Mouse (Mus musculus) lung, postnatal 0 days (tissue): ENCODE results near the gene Agpat3. TPM values are rescaled to one million over a fixed set of nuclear protein-coding genes. Genes with fewer than 3 reads are reported as not detected.
A peak's percentile ranks its signal among the peaks of the same experiment; 100 is the strongest.

ENCODE experiments used
- ATAC-seq: fragments of 200-750 bp; cut with Nextera tagmentation; 2 replicates; pipeline ENCODE4 v1.8.0; 2017; ENCODE audit warnings: moderate library complexity
- DNase-seq: peaks from one replicate; pipeline ENCODE4 v3.0.0-alpha.2; 2016; ENCODE audit warnings: low spot score
- H3K27ac ChIP-seq: fragments of 300-500 bp; sonication (generic); 2 replicates; pipeline ENCODE4 v1.5.1; 2014; ENCODE audit warnings: antibody characterized with exemption, mild to moderate bottlenecking, low read length, mixed read lengths
- H3K27me3 ChIP-seq: fragments of 300-500 bp; sonication (generic); replicated peaks from 2 replicates; pipeline ENCODE4 v1.6.1; 2014; ENCODE audit warnings: low read length, mixed read lengths; ENCODE audit not compliant: insufficient read depth
- H3K36me3 ChIP-seq: fragments of 300-500 bp; sonication (generic); 2 replicates; pipeline ENCODE4 v1.6.1; 2014; ENCODE audit warnings: low read length, mixed read lengths; ENCODE audit not compliant: insufficient read depth
- H3K4me1 ChIP-seq: fragments of 300-500 bp; sonication (generic); 2 replicates; pipeline ENCODE4 v1.6.1; 2014; ENCODE audit warnings: antibody characterized with exemption, low read depth, low read length, mixed read lengths; ENCODE audit not compliant: insufficient read depth
- H3K4me2 ChIP-seq: fragments of 300-500 bp; sonication (generic); replicated peaks from 2 replicates; pipeline ENCODE4 v1.6.1; 2014; ENCODE audit warnings: low read depth, mild to moderate bottlenecking, low read length, moderate library complexity, mixed read lengths
- H3K4me3 ChIP-seq: fragments of 300-500 bp; sonication (generic); 2 replicates; pipeline ENCODE4 v1.5.1; 2014; ENCODE audit warnings: low read depth, low read length
- H3K9ac ChIP-seq: fragments of 300-500 bp; sonication (generic); replicated peaks from 2 replicates; pipeline ENCODE4 v1.6.1; 2014; ENCODE audit warnings: low read depth, mild to moderate bottlenecking
- H3K9me3 ChIP-seq: fragments of 300-500 bp; sonication (generic); 2 replicates; pipeline ENCODE4 v1.6.1; 2016; ENCODE audit warnings: low read length, mixed read lengths
- CTCF ChIP-seq: IDR thresholded peaks from 2 replicates; pipeline ENCODE4 v1.5.1; 2016; ENCODE audit warnings: antibody characterized with exemption, mild to moderate bottlenecking
- EP300 ChIP-seq: IDR thresholded peaks from 2 replicates; pipeline ENCODE4 v1.6.1; 2016; ENCODE audit warnings: antibody characterized with exemption, mild to moderate bottlenecking, control low read depth
- WGBS: fragments of 180-500 bp; shearing (Covaris S2); extraction: QIAGEN DNeasy Blood & Tissue Kit; methylation state at CpG from one replicate; pipeline ENCODE4 v1.1.7; 2014; 5-methylcytosine and 5-hydroxymethylcytosine counted together
- polyA plus RNA-seq: library from polyadenylated mRNA; unstranded; fragments of >200 nt; fragmentation: Nextera tagmentation; extraction: Ambion mirVana; gene quantifications from 2 replicates; pipeline ENCODE4 v1.2.1, GENCODE M21; 2015

Agpat3 gene
- polyA plus RNA-seq, 1 experiment from 2014 or later = 129 TPM

DNA sequence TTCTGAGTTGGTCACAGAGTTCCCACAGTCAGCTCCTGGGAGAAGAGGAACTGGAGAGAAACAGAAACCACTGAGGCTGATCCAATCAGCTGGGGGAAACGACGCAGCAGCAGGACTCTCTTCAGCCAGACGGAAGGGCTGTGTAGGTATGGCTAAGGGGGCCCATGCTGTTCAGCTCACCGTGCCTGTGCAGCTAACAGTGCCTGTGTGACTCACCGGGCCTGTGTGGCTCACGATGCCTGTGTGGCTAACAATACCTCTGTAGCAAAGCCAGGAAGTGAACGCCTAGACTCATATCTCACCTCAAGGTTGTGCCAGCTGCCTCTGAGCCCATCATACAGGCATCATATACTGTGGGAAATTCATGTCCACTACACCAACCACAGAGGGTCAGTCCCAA lies 48.6 kb downstream of the Agpat3 start:
- 63% methylated on average over 7 of the region's 7 CpGs for WGBS

DNA sequence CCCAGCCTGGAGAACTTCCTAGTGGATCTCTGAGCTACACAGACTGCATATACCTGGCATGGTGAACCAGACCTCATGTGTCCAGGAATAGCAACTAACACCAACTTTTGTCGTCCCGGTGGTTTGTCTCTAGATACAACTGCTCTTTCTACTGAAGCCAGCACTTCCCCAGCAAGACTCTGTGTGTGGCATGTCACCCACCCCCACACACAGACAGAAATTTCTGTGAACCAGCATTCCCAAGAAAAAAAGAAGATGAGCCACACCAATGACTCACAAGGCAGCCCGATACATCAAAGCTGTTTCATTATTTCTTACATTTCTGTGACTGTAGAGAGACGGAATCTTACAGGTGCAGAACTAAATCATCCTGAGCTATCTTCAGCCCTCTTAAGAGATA lies 52.2 kb downstream of the Agpat3 start:
- Histone ChIP-seq H3K4me3 (no peak overlapping the region), H3K27me3 (no peaks in the 10 kb centered on the region), H3K36me3 (no peaks in the 10 kb centered on the region), H3K9ac (no peak overlapping the region), H3K4me1 (peaks cover 20% of the 10 kb centered on the region; the same call in 1 of the 2 replicates), H3K9me3 (no peaks in the 10 kb centered on the region), H3K4me2 (no peak overlapping the region), H3K27ac (no peak overlapping the region)
- WGBS = 84% methylated on average over 4 of the region's 4 CpGs
- TF ChIP-seq EP300 = no peak
- ATAC-seq (no peak), DNase-seq (no peak)

More for the DNA sequence above, 48.6 kb downstream of the Agpat3 start:
- H3K4me1 ChIP-seq = peaks cover 3% of the 10 kb centered on the region; the same call in 1 of the 2 replicates
- H3K27ac ChIP-seq = no peak overlapping the region
- no peaks in the 10 kb centered on the region for H3K27me3 ChIP-seq
- DNase-seq (no peak), ATAC-seq (peak; percentile 26)
- no peaks in the 10 kb centered on the region for H3K9me3 ChIP-seq
- H3K36me3 ChIP-seq = no peaks in the 10 kb centered on the region
- H3K9ac ChIP-seq = no peak overlapping the region
- no peak overlapping the region for H3K4me2 ChIP-seq
- TF ChIP-seq EP300 = no peak
- TF ChIP-seq CTCF = no peak
- no peak overlapping the region for H3K4me3 ChIP-seq

GRCm38 (mm10) chr10:78298651-78299644 lies 53.3 kb downstream of the Agpat3 start:
- Histone ChIP-seq H3K4me1 (peaks cover 20% of the 10 kb centered on the region; the same call in 1 of the 2 replicates), H3K4me3 (no peak overlapping the region), H3K9me3 (no peaks in the 10 kb centered on the region), H3K27ac (peak overlapping the region; percentile 98), H3K4me2 (no peak overlapping the region), H3K36me3 (no peaks in the 10 kb centered on the region), H3K9ac (no peak overlapping the region), H3K27me3 (no peaks in the 10 kb centered on the region)
- DNase-seq (no peak), ATAC-seq (no peak)
- WGBS = 84% methylated on average over 8 of the region's 8 CpGs
- TF ChIP-seq CTCF (no peak), EP300 (no peak)

- 21% methylated on average over 15 of the region's 15 CpGs for WGBS
- DNase-seq = peak; percentile 92
Measured at GRCm38 (mm10) chr10:78297576-78298484, 54.5 kb downstream of the Agpat3 start.

GRCm38 (mm10) chr10:78296980-78297379 lies 55.3 kb downstream of the Agpat3 start:
- Histone ChIP-seq H3K4me2 (peak overlapping the region; percentile 23), H3K4me3 (no peak overlapping the region), H3K9me3 (no peaks in the 10 kb centered on the region), H3K27ac (peak overlapping the region; percentile 98), H3K27me3 (no peaks in the 10 kb centered on the region), H3K9ac (no peak overlapping the region), H3K4me1 (peaks cover 20% of the 10 kb centered on the region; the same call in 1 of the 2 replicates), H3K36me3 (no peaks in the 10 kb centered on the region)
- ATAC-seq (no peak), DNase-seq (peak; percentile 17)
- whole genome bisulfite sequencing = 40% methylated on average over 4 of the region's 4 CpGs
- TF ChIP-seq CTCF = no peak
- no peak for TF ChIP-seq EP300

More at GRCm38 (mm10) chr10:78297576-78298484, 54.5 kb downstream of the Agpat3 start:
- ATAC-seq = peak; percentile 93
- TF ChIP-seq CTCF (no peak), EP300 (0 out of 2 replicates have a peak, but pooled peaks have one; percentile 26)
- H3K4me2 ChIP-seq = peak overlapping the region; percentile 23
- peak overlapping the region; percentile 98 for H3K27ac ChIP-seq
- no peaks in the 10 kb centered on the region for H3K9me3 ChIP-seq
- peak overlapping the region; percentile 39; the same call in 1 of the 2 replicates for H3K9ac ChIP-seq
- peak overlapping the region; percentile 1; the same call in 1 of the 2 replicates for H3K4me3 ChIP-seq
- peaks cover 20% of the 10 kb centered on the region; the same call in 1 of the 2 replicates for H3K4me1 ChIP-seq
- no peaks in the 10 kb centered on the region for H3K36me3 ChIP-seq
- no peaks in the 10 kb centered on the region for H3K27me3 ChIP-seq
